Mouse (Mus musculus): Measurements from ENCODE around the gene Dpm3.

Gene Dpm3

GRCm38 (mm10) chr3:89259076-89259475 lies at the start of gene Dpm3:
Gene Dpm3, plus strand, starts transcription at chr3:89259358.
- in situ Hi-C loops (cut with MboI, MseI), result no loop called here

GRCm38 (mm10) chr3:89209731-89210130 lies 49.4 kb upstream of the Dpm3 start:
- in situ Hi-C loops (cut with MboI, MseI), result loop anchor here (5.0 kb wide), 1 partner anchor 117 kb away; the partner anchor contains the start of gene Rusc1

DNA sequence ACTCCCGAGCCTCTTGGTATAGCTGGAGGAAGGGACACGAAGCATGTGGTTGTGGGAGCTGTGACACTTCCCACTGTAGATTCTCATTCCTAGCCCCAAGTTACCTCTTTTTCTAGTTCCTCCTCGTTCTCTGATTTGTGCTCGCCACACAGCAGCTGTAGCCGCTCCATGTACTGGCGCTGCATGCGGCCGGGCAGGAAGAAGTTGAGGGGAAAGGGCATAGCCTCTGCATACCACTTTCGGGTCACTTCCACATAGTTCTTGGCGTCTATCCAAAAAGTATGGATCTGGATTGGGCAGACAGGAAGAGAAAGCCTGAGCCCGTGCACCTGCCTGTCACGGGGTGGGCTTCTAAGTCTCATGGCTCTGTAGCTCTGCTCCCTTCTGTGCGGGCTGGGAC lies 49.0 kb upstream of the Dpm3 start:
- in situ Hi-C loops (cut with MboI, MseI), result no loop called here

- in situ Hi-C loops (cut with MboI, MseI), result no loop called here
These were observed 48.4 kb upstream of the Dpm3 start for GRCm38 (mm10) chr3:89210731-89211130.

DNA sequence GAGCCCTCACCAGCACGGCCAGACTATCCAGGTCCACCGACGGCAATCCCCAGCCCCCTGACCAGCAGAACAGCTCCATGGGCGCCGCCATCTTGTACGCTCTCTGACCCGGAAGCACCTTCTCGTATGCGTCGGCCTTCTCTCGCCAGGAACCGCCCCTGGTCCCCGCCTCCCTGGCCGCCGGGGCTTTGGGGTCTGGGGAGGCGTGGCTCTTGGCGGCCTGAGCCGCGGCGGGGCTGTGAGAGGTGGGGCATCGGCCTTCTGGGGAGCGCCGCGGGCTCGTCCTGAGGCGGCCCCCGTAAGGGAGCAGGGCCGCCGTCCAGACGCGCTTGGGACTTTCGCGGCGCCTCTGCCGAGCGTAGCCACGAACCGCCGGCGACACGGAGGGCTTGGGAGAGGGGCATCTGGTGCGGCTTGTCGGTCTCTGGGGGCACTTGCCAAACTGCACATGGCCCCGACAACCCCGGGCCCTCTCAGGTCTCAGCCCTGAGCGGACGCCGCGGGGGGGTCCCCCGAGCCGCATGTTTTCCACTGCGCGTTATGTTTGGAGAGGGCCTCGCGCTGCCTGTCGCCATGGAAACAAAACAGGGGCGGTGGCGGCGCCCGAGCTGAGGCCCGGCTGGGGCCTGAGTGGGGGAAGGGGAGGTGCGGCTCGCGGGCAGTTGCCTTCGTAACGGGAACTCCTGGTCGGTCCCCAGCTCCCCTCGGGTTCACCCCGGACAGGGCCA lies 45.2 kb upstream of the Dpm3 start:
- in situ Hi-C loops (cut with MboI, MseI), result no loop called here

DNA sequence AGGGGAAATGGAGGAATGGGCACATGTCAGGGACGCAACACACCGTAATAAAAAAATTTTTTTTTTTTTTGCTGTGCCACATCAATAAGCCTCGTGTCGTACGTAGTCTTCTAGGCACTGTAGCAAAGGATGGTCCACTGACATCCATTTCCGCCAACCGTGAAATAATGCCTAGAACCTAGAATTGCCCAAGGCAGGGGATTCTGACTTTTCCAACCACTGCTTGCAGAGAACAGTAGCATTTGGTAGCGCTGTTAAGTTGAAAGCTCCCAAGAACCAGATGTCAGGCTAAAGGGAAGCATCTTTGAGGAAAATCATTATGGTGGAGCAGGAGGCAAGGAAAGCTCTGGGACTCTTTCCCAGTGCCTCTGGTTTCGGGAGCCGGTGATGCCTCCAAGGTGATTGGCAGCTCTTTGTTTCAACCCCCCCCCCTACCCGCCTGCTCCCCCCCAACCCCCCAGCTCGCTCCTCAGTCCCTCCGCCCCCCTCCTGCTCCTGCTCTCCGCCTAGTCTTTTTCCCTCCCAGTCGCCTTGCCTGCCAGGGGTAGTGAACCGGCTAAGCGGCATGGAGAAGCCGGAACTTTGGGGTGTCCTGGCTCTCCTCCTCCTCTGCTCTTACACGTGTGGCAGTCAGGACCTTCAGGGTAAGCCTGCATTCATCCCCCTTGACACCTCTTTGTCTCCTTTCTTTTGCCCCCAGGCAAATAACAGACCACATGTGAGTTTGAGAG lies 44.3 kb upstream of the Dpm3 start, which contains the start of gene Thbs3:
TSS of gene Thbs3 (plus strand) at position 500 of the 731 bp plus-strand sequence.
- in situ Hi-C loops (cut with MboI, MseI), result loop anchor here (5.0 kb wide), 1 partner anchor 98 kb away; no protein-coding TSS in a partner anchor

- in situ Hi-C loops (cut with MboI, MseI), result loop anchor here (5.0 kb wide), 1 partner anchor 99 kb away; no protein-coding TSS in a partner anchor
These were observed 43.3 kb upstream of the Dpm3 start for GRCm38 (mm10) chr3:89215853-89216252.

DNA sequence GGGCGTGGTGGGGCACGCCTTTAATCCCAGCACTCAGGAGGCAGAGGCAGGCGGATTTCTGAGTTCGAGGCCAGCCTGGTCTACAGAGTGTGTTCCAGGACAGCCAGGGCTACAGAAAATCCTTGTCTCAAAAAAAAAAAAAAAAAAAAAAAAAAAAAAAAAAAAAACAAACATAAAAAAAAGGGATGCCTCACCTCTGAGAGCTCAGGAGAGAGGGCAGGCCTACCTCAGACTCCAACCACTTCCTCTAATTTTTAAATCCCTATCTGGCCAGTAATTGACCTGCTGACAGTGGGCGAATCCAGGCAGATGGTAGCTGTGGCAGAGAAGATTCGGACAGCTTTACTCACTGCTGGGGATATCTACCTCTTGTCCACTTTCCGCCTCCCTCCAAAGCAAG lies 42.8 kb upstream of the Dpm3 start:
- in situ Hi-C loops (cut with MboI, MseI), result loop anchor here (5.0 kb wide), 1 partner anchor 99 kb away; no protein-coding TSS in a partner anchor

DNA sequence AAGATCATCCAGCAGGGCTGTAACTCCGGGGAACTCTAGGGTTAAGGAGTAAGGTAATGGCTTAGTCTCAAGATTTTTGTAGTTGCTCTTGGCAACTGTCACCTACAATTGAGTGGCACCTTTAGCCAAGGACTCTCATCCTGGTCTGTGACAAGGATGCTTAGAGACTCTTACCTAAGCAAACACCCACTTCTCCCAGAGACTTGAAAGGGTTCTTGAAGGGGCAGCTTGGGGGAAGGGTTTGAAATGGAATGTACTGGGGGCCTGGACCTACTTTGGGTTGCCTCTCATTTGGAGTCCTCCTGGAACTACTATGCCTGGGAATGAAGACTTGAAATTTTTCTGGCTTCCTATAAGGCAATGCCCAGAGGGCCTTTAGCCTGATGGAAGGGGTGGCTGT lies 40.9 kb upstream of the Dpm3 start:
- in situ Hi-C loops (cut with MboI, MseI), result loop anchor here (5.0 kb wide), 1 partner anchor 101 kb away; no protein-coding TSS in a partner anchor

DNA sequence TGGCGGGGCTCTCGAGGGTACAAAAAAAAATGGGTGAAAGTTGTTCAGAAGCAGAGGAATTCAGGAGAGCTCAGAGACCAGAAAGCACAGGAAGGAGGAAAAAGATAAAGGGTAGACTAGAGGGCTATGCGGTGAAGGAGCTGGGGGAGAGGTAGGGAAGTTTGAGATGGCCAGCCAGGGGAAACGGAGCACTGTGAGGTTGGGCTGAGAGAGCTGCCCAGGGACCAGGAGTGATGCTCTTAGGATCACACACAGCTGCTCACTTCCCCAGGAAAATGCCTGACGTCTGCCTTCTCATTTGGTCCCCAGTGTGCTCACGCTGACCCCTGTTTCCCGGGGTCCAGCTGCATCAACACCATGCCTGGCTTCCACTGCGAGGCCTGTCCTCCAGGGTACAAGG lies 39.6 kb upstream of the Dpm3 start:
- in situ Hi-C loops (cut with MboI, MseI), result loop anchor here (5.0 kb wide), 1 partner anchor 102 kb away; no protein-coding TSS in a partner anchor

DNA sequence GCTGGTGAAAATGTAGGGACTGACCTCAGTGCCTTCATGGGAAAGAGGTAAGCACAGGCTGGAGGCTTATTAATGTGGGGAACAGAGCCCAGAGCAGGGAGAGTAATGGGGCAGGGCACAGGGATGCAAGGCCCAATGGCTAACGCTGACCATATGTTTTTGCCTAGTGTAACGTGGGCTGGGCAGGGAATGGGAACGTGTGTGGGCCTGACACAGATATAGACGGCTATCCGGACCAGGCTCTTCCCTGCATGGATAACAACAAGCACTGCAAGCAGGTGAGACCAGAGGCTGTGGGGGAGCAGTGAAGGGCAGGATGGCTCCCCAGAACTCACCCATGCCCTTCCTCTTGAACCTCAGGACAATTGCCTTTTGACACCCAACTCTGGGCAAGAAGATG lies 38.0 kb upstream of the Dpm3 start:
- in situ Hi-C loops (cut with MboI, MseI), result no loop called here

DNA sequence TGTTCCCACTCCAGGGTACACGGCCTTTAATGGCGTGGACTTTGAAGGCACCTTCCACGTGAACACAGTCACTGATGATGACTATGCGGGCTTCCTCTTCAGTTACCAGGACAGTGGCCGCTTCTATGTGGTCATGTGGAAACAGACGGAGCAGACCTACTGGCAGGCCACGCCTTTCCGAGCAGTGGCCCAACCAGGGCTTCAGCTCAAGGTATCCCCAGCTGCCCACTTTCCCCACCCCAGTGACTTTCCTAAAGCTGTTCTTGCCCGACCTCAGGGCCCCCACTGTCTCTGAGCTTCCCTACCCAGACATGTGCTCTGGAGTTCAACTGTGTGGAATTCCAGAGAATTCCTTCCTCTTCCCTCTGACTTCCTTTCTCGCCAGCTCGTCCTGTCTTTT lies 34.4 kb upstream of the Dpm3 start:
- in situ Hi-C loops (cut with MboI, MseI), result no loop called here

GRCm38 (mm10) chr3:89225321-89225815 lies 33.8 kb upstream of the Dpm3 start:
- in situ Hi-C loops (cut with MboI, MseI), result no loop called here

DNA sequence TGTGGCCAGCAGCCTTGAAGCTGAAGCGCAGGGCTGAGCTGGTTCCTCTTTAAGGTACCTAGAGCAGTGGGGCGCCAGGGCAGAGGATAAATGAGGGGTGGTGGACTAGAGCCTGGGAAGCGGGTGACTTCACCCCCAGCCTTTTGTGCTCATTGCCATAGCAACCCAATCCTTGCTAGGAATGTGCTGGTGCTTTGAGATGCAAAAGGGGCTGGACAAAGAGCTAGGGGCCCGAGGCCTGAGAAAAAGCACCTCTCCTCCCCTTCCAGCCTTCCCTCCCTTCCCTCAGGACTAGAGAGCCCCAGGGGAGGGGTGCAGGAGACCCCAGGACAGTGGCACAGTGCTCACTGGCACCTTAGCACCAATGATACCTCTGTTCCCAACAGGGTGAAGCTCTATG lies 33.2 kb upstream of the Dpm3 start:
- in situ Hi-C loops (cut with MboI, MseI), result no loop called here

- in situ Hi-C loops (cut with MboI, MseI), result no loop called here
These were observed 32.8 kb upstream of the Dpm3 start for GRCm38 (mm10) chr3:89226361-89226760.

GRCm38 (mm10) chr3:89226900-89227299 lies 32.3 kb upstream of the Dpm3 start, which contains the start of gene Mtx1:
Gene Mtx1, minus strand, starts transcription at chr3:89227088.
- in situ Hi-C loops (cut with MboI, MseI), result no loop called here

GRCm38 (mm10) chr3:89227307-89228179 lies 31.6 kb upstream of the Dpm3 start:
- in situ Hi-C loops (cut with MboI, MseI), result no loop called here

DNA sequence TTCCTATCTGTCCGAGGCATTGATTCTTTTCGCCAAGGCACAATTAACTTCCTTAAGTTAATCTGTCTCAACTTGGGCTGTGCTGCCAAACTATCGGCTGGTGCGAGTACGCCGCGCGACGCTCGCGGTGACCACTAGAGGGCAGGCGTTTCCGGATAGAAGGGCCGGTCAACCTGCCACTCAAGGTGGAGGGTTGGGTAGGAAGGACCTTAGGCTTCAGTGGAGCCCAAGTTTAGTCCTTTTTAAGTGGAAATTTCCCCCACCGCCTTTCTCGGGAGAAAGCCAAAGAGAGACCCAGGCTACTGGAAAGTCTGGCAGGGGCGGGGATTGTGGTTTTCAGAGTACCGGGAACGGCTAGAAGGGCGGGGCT lies 31.0 kb upstream of the Dpm3 start:
- in situ Hi-C loops (cut with MboI, MseI), result no loop called here

GRCm38 (mm10) chr3:89228836-89229235 lies 30.3 kb upstream of the Dpm3 start, which contains the start of gene Muc1:
Gene Muc1, plus strand, starts transcription at chr3:89229057.
- in situ Hi-C loops (cut with MboI, MseI), result no loop called here

DNA sequence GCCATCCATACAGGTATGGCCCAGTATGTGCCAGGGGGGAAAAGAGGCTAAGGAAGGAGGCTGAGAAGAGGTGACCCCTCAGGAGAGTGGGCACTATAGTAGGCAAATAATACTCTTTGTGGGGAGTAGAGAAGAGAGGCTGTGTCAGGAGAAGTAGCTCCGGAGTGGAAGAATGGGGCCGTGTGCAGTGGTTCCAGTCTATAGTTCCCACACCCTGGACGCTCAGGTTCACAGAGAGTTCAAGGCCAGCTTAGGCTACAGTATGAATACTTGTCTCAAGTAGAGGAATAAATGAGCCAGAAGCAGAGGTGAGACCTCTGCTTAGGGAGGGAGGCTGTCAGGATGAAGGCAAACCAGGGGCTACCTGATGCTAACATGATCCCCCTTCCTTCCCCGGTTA lies 29.9 kb upstream of the Dpm3 start:
- in situ Hi-C loops (cut with MboI, MseI), result no loop called here

GRCm38 (mm10) chr3:89230561-89230960 lies 28.6 kb upstream of the Dpm3 start:
- in situ Hi-C loops (cut with MboI, MseI), result no loop called here

Measured in regulatory T cell (primary cell).